Mouse (Mus musculus) stomach, postnatal 0 days (tissue): Measurements from ENCODE around the gene Olfr1358. TPM values are rescaled to one million over a fixed set of nuclear protein-coding genes. Genes with fewer than 3 reads are reported as not detected.
"Not testable (repeated sequence)": the region's sequence is repeated elsewhere in the genome, so short reads cannot be mapped to it uniquely, and the experiment has no call there.

Experiments
- ATAC-seq: fragments of 200-750 bp; cut with Nextera tagmentation; 2 replicates; pipeline ENCODE4 v1.8.0; 2017; ENCODE audit not compliant: low FRiP score, low TSS enrichment
- DNase-seq: peaks from one replicate; pipeline ENCODE4 v3.0.0-alpha.2; 2016; ENCODE audit warnings: low spot score
- H3K27ac ChIP-seq: fragments of 300-500 bp; sonication (generic); replicated peaks from 2 replicates; pipeline ENCODE4 v1.5.1; 2014; ENCODE audit warnings: mild to moderate bottlenecking, control low read depth
- H3K27me3 ChIP-seq: fragments of 300-500 bp; sonication (generic); 2 replicates; pipeline ENCODE4 v1.6.1; 2014; ENCODE audit warnings: low read length; ENCODE audit not compliant: control insufficient read depth, insufficient read depth
- H3K36me3 ChIP-seq: fragments of 300-500 bp; sonication (generic); 2 replicates; pipeline ENCODE4 v1.6.1; 2014; ENCODE audit warnings: low read length, mixed read lengths; ENCODE audit not compliant: control insufficient read depth, insufficient read depth
- H3K4me1 ChIP-seq: fragments of 300-500 bp; sonication (generic); replicated peaks from 2 replicates; pipeline ENCODE4 v1.6.1; 2014; ENCODE audit warnings: antibody characterized with exemption; ENCODE audit not compliant: control insufficient read depth, insufficient read depth
- H3K4me2 ChIP-seq: fragments of 300-500 bp; sonication (generic); replicated peaks from 2 replicates; pipeline ENCODE4 v1.6.1; 2014; ENCODE audit warnings: low read depth, mild to moderate bottlenecking, control low read depth, moderate library complexity
- H3K4me3 ChIP-seq: fragments of 300-500 bp; sonication (generic); 2 replicates; pipeline ENCODE4 v1.5.1; 2014; ENCODE audit warnings: low read depth, low read length, control low read depth
- H3K9ac ChIP-seq: fragments of 300-500 bp; sonication (generic); 2 replicates; pipeline ENCODE4 v1.6.1; 2014; ENCODE audit warnings: mild to moderate bottlenecking, low read length, control low read depth, mixed read lengths
- H3K9me3 ChIP-seq: fragments of 300-500 bp; sonication (generic); 2 replicates; pipeline ENCODE4 v1.6.1; 2016; ENCODE audit warnings: low read length; ENCODE audit not compliant: control insufficient read depth
- CTCF ChIP-seq: IDR thresholded peaks from 2 replicates; pipeline ENCODE4 v1.5.1; 2016; ENCODE audit warnings: antibody characterized with exemption, low read depth, mild to moderate bottlenecking, moderate library complexity
- EP300 ChIP-seq: optimal IDR thresholded peaks from 2 replicates; pipeline ENCODE3; 2016; ENCODE audit warnings: antibody characterized with exemption
- WGBS: fragments of 180-500 bp; shearing (Covaris S2); extraction: QIAGEN DNeasy Blood & Tissue Kit; methylation state at CpG from one replicate; pipeline ENCODE4 v1.1.7; 2014; 5-methylcytosine and 5-hydroxymethylcytosine counted together
- polyA plus RNA-seq: library from polyadenylated mRNA; unstranded; fragments of >200 nt; fragmentation: Nextera tagmentation; extraction: Ambion mirVana; gene quantifications from 2 replicates; pipeline ENCODE4 v1.2.1, GENCODE M21; 2015

The Olfr1358 gene
- polyA plus RNA-seq, 1 experiment from 2014 or later: not detected

DNA sequence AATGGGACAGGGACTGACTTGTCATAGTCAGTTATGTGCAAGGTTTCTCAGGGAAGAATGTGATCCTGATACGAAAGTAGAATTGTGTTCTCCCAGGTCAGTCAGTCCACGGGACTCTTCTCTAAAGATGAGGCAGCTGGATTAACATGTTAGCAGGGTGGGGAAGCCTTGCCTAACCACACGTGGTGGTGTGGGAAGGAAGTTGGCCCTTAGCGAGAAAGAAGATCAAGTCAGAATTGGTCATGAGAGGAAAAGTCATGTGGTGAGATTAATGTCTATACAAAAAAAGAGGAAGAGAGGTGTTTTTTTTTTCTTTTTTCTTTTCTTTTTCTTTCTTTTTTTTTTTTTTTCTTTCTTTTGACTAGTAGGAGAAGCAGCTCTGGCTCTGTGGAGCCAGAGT lies 40.4 kb upstream of the Olfr1358 start:
- 59% methylated on average over 4 of the region's 4 CpGs for WGBS
- no peak overlapping the region for H3K4me2 ChIP-seq
- ATAC-seq: no peak

DNA sequence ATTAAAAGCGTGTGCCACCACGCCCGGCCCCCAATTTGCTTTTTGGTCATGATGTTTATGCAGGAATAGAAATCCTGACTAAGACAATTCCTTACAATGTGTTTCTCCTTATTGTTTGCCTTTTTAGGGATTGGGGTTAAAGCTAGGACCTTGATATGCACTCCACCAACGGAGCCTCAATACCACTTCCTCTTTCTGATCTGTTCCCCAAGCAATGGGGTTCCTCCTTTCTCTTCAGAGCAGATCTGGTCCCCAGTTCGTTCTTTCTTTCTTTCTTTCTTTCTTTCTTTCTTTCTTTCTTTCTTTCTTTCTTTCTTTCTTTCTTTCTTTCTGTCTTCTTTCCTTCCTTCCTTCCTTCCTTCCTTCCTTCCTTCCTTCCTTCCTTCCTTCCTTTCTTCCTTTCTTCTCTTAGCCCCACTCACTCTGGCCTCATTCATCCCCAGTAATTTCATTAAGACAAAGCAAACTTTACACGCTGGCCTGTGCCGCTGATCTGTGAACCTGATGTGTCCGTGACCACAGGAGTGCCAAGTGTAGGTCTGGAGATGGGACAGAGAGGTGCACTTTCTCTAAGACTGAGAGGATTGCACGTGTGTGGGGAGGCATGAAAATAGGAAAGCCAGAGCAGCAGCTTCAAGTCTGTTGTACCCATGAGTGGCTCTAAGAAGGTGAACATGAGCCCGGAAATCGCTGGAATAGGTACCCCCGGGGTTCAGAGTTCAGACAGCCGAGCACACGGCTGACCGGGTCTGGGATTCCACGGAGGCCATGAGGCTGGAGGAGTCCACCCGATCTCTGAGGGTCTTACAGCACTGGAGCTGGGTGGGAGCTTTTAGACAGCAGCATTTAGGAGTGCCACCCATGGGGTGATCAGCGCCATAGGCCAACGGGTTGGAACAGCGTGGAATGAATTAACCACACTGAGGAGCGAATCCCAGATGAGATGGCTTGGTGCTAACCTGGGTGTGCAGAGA lies 36.0 kb upstream of the Olfr1358 start:
- H3K9ac ChIP-seq: peak overlapping the region; percentile 56
- H3K9me3 ChIP-seq: no peaks in the 10 kb centered on the region
- H3K4me1 ChIP-seq: no peaks in the 10 kb centered on the region
- no peak for TF ChIP-seq EP300
- no peak for TF ChIP-seq CTCF
- H3K4me2 ChIP-seq: peak overlapping the region; percentile 75
- H3K27me3 ChIP-seq: no peaks in the 10 kb centered on the region
- no peak overlapping the region for H3K27ac ChIP-seq
- no peak for DNase-seq
- WGBS: 39% methylated on average over 21 of the region's 21 CpGs
- H3K4me3 ChIP-seq: peak overlapping the region; percentile 42
- no peak; the same call in 1 of the 2 replicates for ATAC-seq
- H3K36me3 ChIP-seq: no peaks in the 10 kb centered on the region

More for the DNA sequence above, 40.4 kb upstream of the Olfr1358 start:
- H3K27ac ChIP-seq: no peak overlapping the region
- H3K9me3 ChIP-seq: no peaks in the 10 kb centered on the region
- H3K9ac ChIP-seq: no peak overlapping the region
- no peaks in the 10 kb centered on the region for H3K36me3 ChIP-seq
- no peaks in the 10 kb centered on the region for H3K4me1 ChIP-seq
- no peak for TF ChIP-seq CTCF
- TF ChIP-seq EP300: no peak
- DNase-seq: no peak
- H3K4me3 ChIP-seq: no peak overlapping the region
- no peaks in the 10 kb centered on the region for H3K27me3 ChIP-seq

DNA sequence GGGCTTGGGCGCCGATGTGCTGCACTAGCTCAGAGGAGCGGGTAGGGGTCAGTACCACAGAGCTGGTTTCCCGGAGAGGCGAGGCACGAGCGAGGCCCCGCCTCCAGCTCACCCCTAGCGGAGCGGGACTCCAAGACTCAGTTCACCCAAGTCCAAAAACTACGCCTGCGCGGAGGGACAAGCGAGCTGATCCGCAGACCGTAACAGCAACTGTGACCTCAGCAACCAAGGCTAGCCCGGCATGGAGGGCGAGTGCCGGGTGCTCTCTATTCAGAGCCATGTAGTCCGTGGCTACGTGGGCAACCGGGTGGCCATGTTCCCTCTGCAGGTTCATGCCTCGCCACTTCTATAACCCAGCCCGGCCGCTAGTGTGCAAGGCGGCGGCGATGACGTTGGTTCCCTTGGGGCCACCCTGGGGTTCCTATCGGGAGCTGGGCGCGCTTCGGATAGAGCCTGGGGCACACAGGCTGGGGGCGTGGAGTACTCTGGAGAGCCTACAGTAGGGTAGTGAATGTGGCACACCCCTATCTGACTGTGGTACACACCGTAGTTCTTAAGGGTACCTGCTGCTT lies 35.2 kb upstream of the Olfr1358 start:
- WGBS: 1% methylated on average over 35 of the region's 35 CpGs
- peak; percentile 91 for ATAC-seq
- Histone ChIP-seq H3K27ac (no peak overlapping the region), H3K27me3 (no peaks in the 10 kb centered on the region), H3K9me3 (no peaks in the 10 kb centered on the region), H3K36me3 (no peaks in the 10 kb centered on the region), H3K9ac (peak overlapping the region; percentile 56), H3K4me1 (no peaks in the 10 kb centered on the region), H3K4me2 (peak overlapping the region; percentile 75), H3K4me3 (peak overlapping the region; percentile 42)
- DNase-seq: peak; percentile 68
- TF ChIP-seq CTCF (peak; percentile 59), EP300 (no peak)

DNA sequence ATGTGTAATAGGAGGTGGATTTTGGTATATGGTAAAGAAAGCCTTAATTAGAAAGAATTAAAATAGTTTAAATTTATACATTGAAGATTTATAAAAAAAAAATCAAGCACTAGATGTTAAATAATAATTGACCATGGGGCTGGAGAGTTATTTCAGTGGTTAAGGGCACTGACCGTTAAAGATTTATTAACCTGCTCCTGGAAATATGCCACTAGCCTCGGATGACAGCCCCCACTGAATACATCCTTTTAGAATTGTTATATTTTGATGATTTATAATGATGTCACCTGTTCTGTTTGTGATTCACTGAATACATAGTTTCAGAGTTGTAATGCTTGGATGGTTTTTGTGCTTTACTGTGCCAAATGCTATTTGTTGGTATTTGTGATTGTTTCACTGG lies 31.9 kb upstream of the Olfr1358 start:
- not testable (repeated sequence) for H3K4me2 ChIP-seq, H3K36me3 ChIP-seq, H3K27ac ChIP-seq, DNase-seq, H3K27me3 ChIP-seq, H3K9ac ChIP-seq, ATAC-seq, H3K4me1 ChIP-seq, H3K4me3 ChIP-seq, H3K9me3 ChIP-seq
- 56% methylated on average over 2 of the region's 2 CpGs for WGBS

DNA sequence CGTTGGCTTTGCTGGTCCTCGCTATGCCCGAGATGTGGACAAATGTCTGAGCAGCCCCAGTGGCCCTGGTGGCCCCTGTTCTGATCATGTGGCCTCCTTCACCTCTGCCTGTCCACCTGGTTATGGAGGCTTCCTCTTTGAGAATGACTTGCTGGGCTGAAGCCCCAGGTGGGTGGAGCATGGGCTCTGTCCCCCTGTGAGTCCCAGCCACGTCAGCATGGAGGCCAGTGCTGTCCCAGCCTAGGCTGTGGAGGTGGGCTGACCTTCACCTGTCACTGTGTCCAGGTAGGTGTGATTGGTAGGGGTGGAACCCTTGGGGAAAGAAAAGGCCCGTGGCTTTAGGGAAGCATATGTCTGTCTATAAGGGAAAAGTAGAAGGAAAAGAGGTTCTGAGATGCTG lies 30.4 kb upstream of the Olfr1358 start:
- no peak for DNase-seq
- Histone ChIP-seq H3K9ac (no peak overlapping the region), H3K4me3 (no peak overlapping the region), H3K27me3 (no peaks in the 10 kb centered on the region), H3K4me1 (no peaks in the 10 kb centered on the region), H3K27ac (no peak overlapping the region), H3K9me3 (no peaks in the 10 kb centered on the region), H3K4me2 (no peak overlapping the region), H3K36me3 (no peaks in the 10 kb centered on the region)
- no peak for ATAC-seq
- TF ChIP-seq EP300 (no peak), CTCF (no peak)
- WGBS: 72% methylated on average over 5 of the region's 5 CpGs
